Mouse (Mus musculus): Measurements from ENCODE around the gene Dock3. TPM values are rescaled to one million over a fixed set of nuclear protein-coding genes. Genes with fewer than 3 reads are reported as not detected.
A peak's percentile ranks its signal among the peaks of the same experiment; 100 is the strongest.

Dock3 gene
- polyA plus RNA-seq (2015; fragmentation: Nextera tagmentation; extraction: Ambion mirVana), result 16.3 and 21.5 TPM in 2 replicates

- Histone ChIP-seq H3K9ac (ENCODE audit: low read depth, low read length) (peak within 1 kb of the TSS; percentile 97), H3K36me3 (ENCODE audit: control insufficient read depth, insufficient read depth, low read length) (no peaks in the 10 kb centered on the region), H3K4me2 (ENCODE audit: low read length) (peak within 1 kb of the TSS; percentile 61), H3K4me1 (ENCODE audit: control insufficient read depth, insufficient read depth, low read length) (peaks cover 17% of the 10 kb centered on the region), H3K9me3 (replicated peaks; ENCODE audit: control insufficient read depth, low read length, poor library complexity, severe bottlenecking) (no peaks in the 10 kb centered on the region), H3K4me3 (ENCODE audit: low read depth, low read length) (peak within 1 kb of the TSS; percentile 99), H3K27ac (ENCODE audit: low read length) (peak within 1 kb of the TSS; percentile 95), H3K27me3 (ENCODE audit: control insufficient read depth, insufficient read depth, low read depth, low read length) (peaks cover 16% of the 10 kb centered on the region; the same call in 1 of the 2 replicates)
- WGBS, result under 1% methylated on average over 39 of the region's 87 CpGs
- ATAC-seq, result peak; percentile 94
Measured at GRCm38 (mm10) chr9:107231539-107232139, at the start of gene Dock3. TSS of gene Dock3 (minus strand) at chr9:107231909.

GRCm38 (mm10) chr9:107280322-107281027 lies 48.8 kb upstream of the Dock3 start:
- WGBS, result 41% methylated on average over 13 of the region's 13 CpGs
- H3K9ac ChIP-seq (ENCODE audit: low read depth, low read length), result no peak overlapping the region

GRCm38 (mm10) chr9:107279378-107280321 lies 47.9 kb upstream of the Dock3 start:
- peaks cover 9% of the 10 kb centered on the region; the same call in 1 of the 2 replicates for H3K4me1 ChIP-seq (ENCODE audit: control insufficient read depth, insufficient read depth, low read length)
- no peaks in the 10 kb centered on the region for H3K27me3 ChIP-seq (ENCODE audit: control insufficient read depth, insufficient read depth, low read depth, low read length)
- no peaks in the 10 kb centered on the region for H3K36me3 ChIP-seq (ENCODE audit: control insufficient read depth, insufficient read depth, low read length)
- H3K9me3 ChIP-seq (replicated peaks; ENCODE audit: control insufficient read depth, low read length, poor library complexity, severe bottlenecking), result no peaks in the 10 kb centered on the region
- no peak for ATAC-seq
- no peak overlapping the region for H3K4me3 ChIP-seq (ENCODE audit: low read depth, low read length)
- H3K9ac ChIP-seq (ENCODE audit: low read depth, low read length), result no peak overlapping the region
- WGBS, result 29% methylated on average over 16 of the region's 16 CpGs
- 0 out of 2 replicates have a peak overlapping the region, but pooled peaks have one; percentile 10 for H3K4me2 ChIP-seq (ENCODE audit: low read length)
- no peak overlapping the region for H3K27ac ChIP-seq (ENCODE audit: low read length)

More at GRCm38 (mm10) chr9:107280322-107281027, 48.8 kb upstream of the Dock3 start:
- Histone ChIP-seq H3K9me3 (replicated peaks; ENCODE audit: control insufficient read depth, low read length, poor library complexity, severe bottlenecking) (no peaks in the 10 kb centered on the region), H3K27ac (ENCODE audit: low read length) (no peak overlapping the region), H3K4me2 (ENCODE audit: low read length) (0 out of 2 replicates have a peak overlapping the region, but pooled peaks have one; percentile 10), H3K4me3 (ENCODE audit: low read depth, low read length) (no peak overlapping the region), H3K27me3 (ENCODE audit: control insufficient read depth, insufficient read depth, low read depth, low read length) (no peaks in the 10 kb centered on the region), H3K36me3 (ENCODE audit: control insufficient read depth, insufficient read depth, low read length) (no peaks in the 10 kb centered on the region), H3K4me1 (ENCODE audit: control insufficient read depth, insufficient read depth, low read length) (peaks cover 9% of the 10 kb centered on the region; the same call in 1 of the 2 replicates)
- no peak for ATAC-seq

- H3K27ac ChIP-seq (ENCODE audit: low read length), result no peak overlapping the region
- H3K27me3 ChIP-seq (ENCODE audit: control insufficient read depth, insufficient read depth, low read depth, low read length), result no peaks in the 10 kb centered on the region
- no peaks in the 10 kb centered on the region for H3K9me3 ChIP-seq (replicated peaks; ENCODE audit: control insufficient read depth, low read length, poor library complexity, severe bottlenecking)
- ATAC-seq, result peak; percentile 48; the same call in 1 of the 2 replicates
- WGBS, result 53% methylated on average over 8 of the region's 8 CpGs
- H3K4me1 ChIP-seq (ENCODE audit: control insufficient read depth, insufficient read depth, low read length), result peaks cover 9% of the 10 kb centered on the region; the same call in 1 of the 2 replicates
- no peaks in the 10 kb centered on the region for H3K36me3 ChIP-seq (ENCODE audit: control insufficient read depth, insufficient read depth, low read length)
- no peak overlapping the region for H3K4me3 ChIP-seq (ENCODE audit: low read depth, low read length)
- H3K4me2 ChIP-seq (ENCODE audit: low read length), result no peak overlapping the region
- no peak overlapping the region for H3K9ac ChIP-seq (ENCODE audit: low read depth, low read length)
Measured at GRCm38 (mm10) chr9:107278527-107279377, 47.0 kb upstream of the Dock3 start.

- H3K9ac ChIP-seq (ENCODE audit: low read depth, low read length), result no peak overlapping the region
- H3K9me3 ChIP-seq (replicated peaks; ENCODE audit: control insufficient read depth, low read length, poor library complexity, severe bottlenecking), result no peaks in the 10 kb centered on the region
- no peak overlapping the region for H3K4me2 ChIP-seq (ENCODE audit: low read length)
- H3K27ac ChIP-seq (ENCODE audit: low read length), result no peak overlapping the region
- ATAC-seq, result no peak
- peaks cover 9% of the 10 kb centered on the region; the same call in 1 of the 2 replicates for H3K4me1 ChIP-seq (ENCODE audit: control insufficient read depth, insufficient read depth, low read length)
- H3K27me3 ChIP-seq (ENCODE audit: control insufficient read depth, insufficient read depth, low read depth, low read length), result no peaks in the 10 kb centered on the region
- H3K36me3 ChIP-seq (ENCODE audit: control insufficient read depth, insufficient read depth, low read length), result no peaks in the 10 kb centered on the region
- H3K4me3 ChIP-seq (ENCODE audit: low read depth, low read length), result no peak overlapping the region
- 48% methylated on average over 4 of the region's 4 CpGs for WGBS
Measured at GRCm38 (mm10) chr9:107278126-107278525, 46.4 kb upstream of the Dock3 start.

- Histone ChIP-seq H3K4me2 (ENCODE audit: low read length) (no peak overlapping the region), H3K4me3 (ENCODE audit: low read depth, low read length) (no peak overlapping the region), H3K36me3 (ENCODE audit: control insufficient read depth, insufficient read depth, low read length) (no peaks in the 10 kb centered on the region), H3K9me3 (replicated peaks; ENCODE audit: control insufficient read depth, low read length, poor library complexity, severe bottlenecking) (no peaks in the 10 kb centered on the region), H3K9ac (ENCODE audit: low read depth, low read length) (no peak overlapping the region), H3K4me1 (ENCODE audit: control insufficient read depth, insufficient read depth, low read length) (peaks cover 9% of the 10 kb centered on the region; the same call in 1 of the 2 replicates), H3K27ac (ENCODE audit: low read length) (no peak overlapping the region), H3K27me3 (ENCODE audit: control insufficient read depth, insufficient read depth, low read depth, low read length) (no peaks in the 10 kb centered on the region)
- ATAC-seq, result no peak
- 84% methylated on average over 7 of the region's 7 CpGs for WGBS
Measured at GRCm38 (mm10) chr9:107277603-107278002, 45.9 kb upstream of the Dock3 start.

GRCm38 (mm10) chr9:107275710-107276109 lies 44.0 kb upstream of the Dock3 start:
- H3K4me2 ChIP-seq (ENCODE audit: low read length), result no peak overlapping the region
- no peak overlapping the region for H3K27ac ChIP-seq (ENCODE audit: low read length)
- no peaks in the 10 kb centered on the region for H3K36me3 ChIP-seq (ENCODE audit: control insufficient read depth, insufficient read depth, low read length)
- ATAC-seq, result no peak
- H3K4me3 ChIP-seq (ENCODE audit: low read depth, low read length), result no peak overlapping the region
- no peaks in the 10 kb centered on the region for H3K27me3 ChIP-seq (ENCODE audit: control insufficient read depth, insufficient read depth, low read depth, low read length)
- H3K9me3 ChIP-seq (replicated peaks; ENCODE audit: control insufficient read depth, low read length, poor library complexity, severe bottlenecking), result no peaks in the 10 kb centered on the region
- WGBS, result 83% methylated on average over 5 of the region's 5 CpGs
- H3K9ac ChIP-seq (ENCODE audit: low read depth, low read length), result no peak overlapping the region
- H3K4me1 ChIP-seq (ENCODE audit: control insufficient read depth, insufficient read depth, low read length), result peaks cover 9% of the 10 kb centered on the region; the same call in 1 of the 2 replicates

GRCm38 (mm10) chr9:107274751-107275150 lies 43.0 kb upstream of the Dock3 start:
- no peak overlapping the region for H3K27ac ChIP-seq (ENCODE audit: low read length)
- no peak overlapping the region for H3K4me3 ChIP-seq (ENCODE audit: low read depth, low read length)
- peaks cover 9% of the 10 kb centered on the region; the same call in 1 of the 2 replicates for H3K4me1 ChIP-seq (ENCODE audit: control insufficient read depth, insufficient read depth, low read length)
- ATAC-seq, result no peak
- no peak overlapping the region for H3K9ac ChIP-seq (ENCODE audit: low read depth, low read length)
- WGBS, result 76% methylated on average over 6 of the region's 6 CpGs
- no peaks in the 10 kb centered on the region for H3K9me3 ChIP-seq (replicated peaks; ENCODE audit: control insufficient read depth, low read length, poor library complexity, severe bottlenecking)
- no peak overlapping the region for H3K4me2 ChIP-seq (ENCODE audit: low read length)
- H3K27me3 ChIP-seq (ENCODE audit: control insufficient read depth, insufficient read depth, low read depth, low read length), result no peaks in the 10 kb centered on the region
- no peaks in the 10 kb centered on the region for H3K36me3 ChIP-seq (ENCODE audit: control insufficient read depth, insufficient read depth, low read length)

Data from midbrain, embryonic 16.5 days (tissue).